Mouse (Mus musculus): ENCODE measurements at regions not wholly inside any gene's neighbourhood (a gene's known extent, or its start where the extent isn't known, plus 50 kb on each side); places are given as distances from the start of the nearest gene placed in this dataset.

- no peak overlapping the region for H3K4me3 ChIP-seq (ENCODE audit: extremely low read depth, insufficient read depth, insufficient read length)
- no peaks in the 10 kb centered on the region for H3K36me3 ChIP-seq (ENCODE audit: control insufficient read depth, insufficient read depth, low read length)
- TF ChIP-seq CTCF (IDR thresholded peaks at IDR 0.05; ENCODE audit: extremely low read depth, insufficient read depth, insufficient read length, insufficient replicate concordance) (no peak), POLR2A (IDR thresholded peaks at IDR 0.05; ENCODE audit: low read depth, low read length) (no peak)
- 84% methylated on average over 8 of the region's 8 CpGs for WGBS
- DNase-seq (ENCODE audit: low read depth in 1 of 2, low spot score in 2 of 2): no peak
- no peaks in the 10 kb centered on the region for H3K27me3 ChIP-seq (ENCODE audit: control insufficient read depth, insufficient read depth, low read length)
- H3K4me1 ChIP-seq (ENCODE audit: control insufficient read depth, insufficient read depth, insufficient read length): no peaks in the 10 kb centered on the region
- H3K27ac ChIP-seq (ENCODE audit: insufficient read depth, low read length): no peak overlapping the region
Measured at GRCm38 (mm10) chr7:83251995-83252563, 332.6 kb upstream of the Tmc3 start.

- H3K27me3 ChIP-seq (ENCODE audit: control insufficient read depth, insufficient read depth, low read length): no peaks in the 10 kb centered on the region
- no peaks in the 10 kb centered on the region for H3K4me1 ChIP-seq (ENCODE audit: control insufficient read depth, insufficient read depth, insufficient read length)
- no peak for DNase-seq (ENCODE audit: low read depth in 1 of 2, low spot score in 2 of 2)
- no peaks in the 10 kb centered on the region for H3K36me3 ChIP-seq (ENCODE audit: control insufficient read depth, insufficient read depth, low read length)
- H3K27ac ChIP-seq (ENCODE audit: insufficient read depth, low read length): no peak overlapping the region
- TF ChIP-seq CTCF (IDR thresholded peaks at IDR 0.05; ENCODE audit: extremely low read depth, insufficient read depth, insufficient read length, insufficient replicate concordance): no peak
- no peak for TF ChIP-seq POLR2A (IDR thresholded peaks at IDR 0.05; ENCODE audit: low read depth, low read length)
- H3K4me3 ChIP-seq (ENCODE audit: extremely low read depth, insufficient read depth, insufficient read length): no peak overlapping the region
- 95% methylated on average over 9 of the region's 9 CpGs for WGBS
Measured at GRCm38 (mm10) chr7:83253001-83253400, 331.7 kb upstream of the Tmc3 start.

- TF ChIP-seq CTCF (IDR thresholded peaks at IDR 0.05; ENCODE audit: extremely low read depth, insufficient read depth, insufficient read length, insufficient replicate concordance) (no peak), POLR2A (IDR thresholded peaks at IDR 0.05; ENCODE audit: low read depth, low read length) (no peak)
- no peak for DNase-seq (ENCODE audit: low read depth in 1 of 2, low spot score in 2 of 2)
- Histone ChIP-seq H3K27me3 (ENCODE audit: control insufficient read depth, insufficient read depth, low read length) (no peaks in the 10 kb centered on the region), H3K4me1 (ENCODE audit: control insufficient read depth, insufficient read depth, insufficient read length) (no peaks in the 10 kb centered on the region), H3K36me3 (ENCODE audit: control insufficient read depth, insufficient read depth, low read length) (no peaks in the 10 kb centered on the region), H3K4me3 (ENCODE audit: extremely low read depth, insufficient read depth, insufficient read length) (no peak overlapping the region), H3K27ac (ENCODE audit: insufficient read depth, low read length) (no peak overlapping the region)
- 88% methylated on average over 3 of the region's 3 CpGs for WGBS
Measured at GRCm38 (mm10) chr7:83253432-83253831, 331.3 kb upstream of the Tmc3 start.

- Histone ChIP-seq H3K36me3 (ENCODE audit: control insufficient read depth, insufficient read depth, low read length) (no peaks in the 10 kb centered on the region), H3K27me3 (ENCODE audit: control insufficient read depth, insufficient read depth, low read length) (no peaks in the 10 kb centered on the region), H3K4me1 (ENCODE audit: control insufficient read depth, insufficient read depth, insufficient read length) (no peaks in the 10 kb centered on the region), H3K4me3 (ENCODE audit: extremely low read depth, insufficient read depth, insufficient read length) (no peak overlapping the region), H3K27ac (ENCODE audit: insufficient read depth, low read length) (no peak overlapping the region)
- TF ChIP-seq CTCF (IDR thresholded peaks at IDR 0.05; ENCODE audit: extremely low read depth, insufficient read depth, insufficient read length, insufficient replicate concordance): no peak
- TF ChIP-seq POLR2A (IDR thresholded peaks at IDR 0.05; ENCODE audit: low read depth, low read length): no peak
- WGBS: 93% methylated on average over 4 of the region's 4 CpGs
- DNase-seq (ENCODE audit: low read depth in 1 of 2, low spot score in 2 of 2): no peak
Measured at GRCm38 (mm10) chr7:83254411-83254810, 330.3 kb upstream of the Tmc3 start.

- Histone ChIP-seq H3K27ac (ENCODE audit: insufficient read depth, low read length) (no peak overlapping the region), H3K4me1 (ENCODE audit: control insufficient read depth, insufficient read depth, insufficient read length) (no peaks in the 10 kb centered on the region), H3K27me3 (ENCODE audit: control insufficient read depth, insufficient read depth, low read length) (no peaks in the 10 kb centered on the region), H3K36me3 (ENCODE audit: control insufficient read depth, insufficient read depth, low read length) (no peaks in the 10 kb centered on the region), H3K4me3 (ENCODE audit: extremely low read depth, insufficient read depth, insufficient read length) (no peak overlapping the region)
- TF ChIP-seq CTCF (IDR thresholded peaks at IDR 0.05; ENCODE audit: extremely low read depth, insufficient read depth, insufficient read length, insufficient replicate concordance) (no peak), POLR2A (IDR thresholded peaks at IDR 0.05; ENCODE audit: low read depth, low read length) (no peak)
- 80% methylated on average over 6 of the region's 6 CpGs for WGBS
- DNase-seq (ENCODE audit: low read depth in 1 of 2, low spot score in 2 of 2): no peak
Measured at GRCm38 (mm10) chr7:83256236-83256784, 328.4 kb upstream of the Tmc3 start.

- no peaks in the 10 kb centered on the region for H3K4me1 ChIP-seq (ENCODE audit: control insufficient read depth, insufficient read depth, insufficient read length)
- no peaks in the 10 kb centered on the region for H3K36me3 ChIP-seq (ENCODE audit: control insufficient read depth, insufficient read depth, low read length)
- no peaks in the 10 kb centered on the region for H3K27me3 ChIP-seq (ENCODE audit: control insufficient read depth, insufficient read depth, low read length)
- TF ChIP-seq POLR2A (IDR thresholded peaks at IDR 0.05; ENCODE audit: low read depth, low read length) (no peak), CTCF (IDR thresholded peaks at IDR 0.05; ENCODE audit: extremely low read depth, insufficient read depth, insufficient read length, insufficient replicate concordance) (no peak)
- H3K27ac ChIP-seq (ENCODE audit: insufficient read depth, low read length): no peak overlapping the region
- 70% methylated on average over 2 of the region's 2 CpGs for WGBS
- no peak for DNase-seq (ENCODE audit: low read depth in 1 of 2, low spot score in 2 of 2)
- no peak overlapping the region for H3K4me3 ChIP-seq (ENCODE audit: extremely low read depth, insufficient read depth, insufficient read length)
Measured at GRCm38 (mm10) chr7:83258363-83258916, 326.3 kb upstream of the Tmc3 start.

GRCm38 (mm10) chr7:83261489-83261888 lies 323.2 kb upstream of the Tmc3 start:
- no peaks in the 10 kb centered on the region for H3K4me1 ChIP-seq (ENCODE audit: control insufficient read depth, insufficient read depth, insufficient read length)
- no peak overlapping the region for H3K4me3 ChIP-seq (ENCODE audit: extremely low read depth, insufficient read depth, insufficient read length)
- H3K27ac ChIP-seq (ENCODE audit: insufficient read depth, low read length): no peak overlapping the region
- DNase-seq (ENCODE audit: low read depth in 1 of 2, low spot score in 2 of 2): no peak
- TF ChIP-seq POLR2A (IDR thresholded peaks at IDR 0.05; ENCODE audit: low read depth, low read length) (no peak), CTCF (IDR thresholded peaks at IDR 0.05; ENCODE audit: extremely low read depth, insufficient read depth, insufficient read length, insufficient replicate concordance) (no peak)
- no peaks in the 10 kb centered on the region for H3K36me3 ChIP-seq (ENCODE audit: control insufficient read depth, insufficient read depth, low read length)
- no peaks in the 10 kb centered on the region for H3K27me3 ChIP-seq (ENCODE audit: control insufficient read depth, insufficient read depth, low read length)

All from spleen, adult 2 months (tissue).